Mouse (Mus musculus) midbrain, embryonic 12.5 days (tissue): Measurements from ENCODE around the gene Rffl. TPM values are rescaled to one million over a fixed set of nuclear protein-coding genes. Genes with fewer than 3 reads are reported as not detected.
A peak's percentile ranks its signal among the peaks of the same experiment; 100 is the strongest.

Experiments used
- ATAC-seq: fragments of 200-750 bp; cut with Nextera tagmentation; 2 replicates; pipeline ENCODE4 v1.8.0; 2017; ENCODE audit warnings: low read depth, moderate TSS enrichment, moderate library complexity; ENCODE audit not compliant: low FRiP score
- H3K27ac ChIP-seq: fragments of 300-500 bp; sonication (generic); replicated peaks from 2 replicates; pipeline ENCODE4 v1.5.1; 2016; ENCODE audit warnings: mild to moderate bottlenecking
- H3K27me3 ChIP-seq: fragments of 300-500 bp; sonication (generic); 2 replicates; pipeline ENCODE4 v1.6.1; 2016; ENCODE audit warnings: mild to moderate bottlenecking
- H3K36me3 ChIP-seq: fragments of 300-500 bp; sonication (generic); 2 replicates; pipeline ENCODE4 v1.6.1; 2016
- H3K4me1 ChIP-seq: fragments of 300-500 bp; sonication (generic); 2 replicates; pipeline ENCODE4 v1.6.1; 2016
- H3K4me2 ChIP-seq: fragments of 300-500 bp; sonication (generic); replicated peaks from 2 replicates; pipeline ENCODE4 v1.6.1; 2016; ENCODE audit warnings: mild to moderate bottlenecking, moderate library complexity
- H3K4me3 ChIP-seq: fragments of 300-500 bp; sonication (generic); 2 replicates; pipeline ENCODE4 v1.5.1; 2016; ENCODE audit warnings: mild to moderate bottlenecking
- H3K9ac ChIP-seq: fragments of 300-500 bp; sonication (generic); replicated peaks from 2 replicates; pipeline ENCODE4 v1.6.1; 2016; ENCODE audit warnings: mild to moderate bottlenecking, moderate library complexity
- H3K9me3 ChIP-seq: fragments of 300-500 bp; sonication (generic); 2 replicates; pipeline ENCODE4 v1.6.1; 2016; ENCODE audit warnings: mild to moderate bottlenecking
- WGBS: fragments of 180-500 bp; shearing (Covaris S2); methylation state at CpG from one replicate; pipeline ENCODE4 v1.1.7; 2016; 5-methylcytosine and 5-hydroxymethylcytosine counted together
- polyA plus RNA-seq: library from polyadenylated mRNA; unstranded; fragments of >200 nt; fragmentation: Nextera tagmentation; extraction: Ambion mirVana; gene quantifications from 2 replicates; pipeline ENCODE4 v1.2.1, GENCODE M21; 2016

Rffl gene
- 7.9 and 8.9 TPM in 2 replicates for polyA plus RNA-seq

GRCm38 (mm10) chr11:82871031-82871446 is at the start of gene Rffl:
Gene Rffl (minus strand): TSS chr11:82871210.
- no peaks in the 10 kb centered on the region for H3K36me3 ChIP-seq
- 1% methylated on average over 42 of the region's 43 CpGs for WGBS
- H3K9ac ChIP-seq = peak within 1 kb of the TSS; percentile 77
- ATAC-seq = peak; percentile 94
- H3K9me3 ChIP-seq = no peaks in the 10 kb centered on the region
- H3K27ac ChIP-seq = no peak within 1 kb of the TSS
- H3K27me3 ChIP-seq = 0 out of 2 replicates have a peak, but pooled peaks cover 3% of the 10 kb centered on the region
- peak within 1 kb of the TSS; percentile 81 for H3K4me2 ChIP-seq
- H3K4me3 ChIP-seq = peak within 1 kb of the TSS; percentile 68
- peaks cover 16% of the 10 kb centered on the region; the same call in 1 of the 2 replicates for H3K4me1 ChIP-seq

- Histone ChIP-seq H3K4me1 (no peaks in the 10 kb centered on the region), H3K9ac (no peak overlapping the region), H3K27ac (no peak overlapping the region), H3K36me3 (no peaks in the 10 kb centered on the region), H3K4me2 (no peak overlapping the region), H3K9me3 (no peaks in the 10 kb centered on the region), H3K4me3 (no peak overlapping the region), H3K27me3 (peaks cover 29% of the 10 kb centered on the region)
- ATAC-seq = no peak
- 57% methylated on average over 10 of the region's 10 CpGs for WGBS
Observed at GRCm38 (mm10) chr11:82920768-82921167, 49.8 kb upstream of the Rffl start.

- ATAC-seq = no peak
Observed at GRCm38 (mm10) chr11:82914711-82915352, 43.8 kb upstream of the Rffl start.

GRCm38 (mm10) chr11:82910679-82911389 is 39.8 kb upstream of the Rffl start:
- Histone ChIP-seq H3K9ac (no peak overlapping the region), H3K9me3 (no peaks in the 10 kb centered on the region), H3K4me3 (no peak overlapping the region), H3K27ac (no peak overlapping the region), H3K4me2 (no peak overlapping the region), H3K4me1 (peaks cover 11% of the 10 kb centered on the region), H3K36me3 (peaks cover 5% of the 10 kb centered on the region; the same call in 1 of the 2 replicates), H3K27me3 (peaks cover 39% of the 10 kb centered on the region)
- 78% methylated on average over 11 of the region's 11 CpGs for WGBS
- ATAC-seq = no peak

More at GRCm38 (mm10) chr11:82914711-82915352, 43.8 kb upstream of the Rffl start:
- no peaks in the 10 kb centered on the region for H3K36me3 ChIP-seq
- 8% methylated on average over 16 of the region's 16 CpGs for WGBS
- no peaks in the 10 kb centered on the region for H3K9me3 ChIP-seq
- peak overlapping the region; percentile 7; the same call in 1 of the 2 replicates for H3K4me3 ChIP-seq
- no peak overlapping the region for H3K27ac ChIP-seq
- H3K9ac ChIP-seq = no peak overlapping the region
- peak overlapping the region; percentile 42 for H3K4me2 ChIP-seq
- no peaks in the 10 kb centered on the region for H3K4me1 ChIP-seq
- peaks cover 41% of the 10 kb centered on the region for H3K27me3 ChIP-seq

GRCm38 (mm10) chr11:82910250-82910649 is 39.2 kb upstream of the Rffl start, which contains the start of gene Unc45b:
Gene Unc45b (plus strand): TSS chr11:82910550.
- Histone ChIP-seq H3K36me3 (peaks cover 11% of the 10 kb centered on the region; the same call in 1 of the 2 replicates), H3K4me3 (no peak within 1 kb of the TSS), H3K9ac (no peak within 1 kb of the TSS), H3K4me2 (no peak within 1 kb of the TSS), H3K27me3 (peaks cover 39% of the 10 kb centered on the region), H3K9me3 (no peaks in the 10 kb centered on the region), H3K27ac (no peak within 1 kb of the TSS), H3K4me1 (peaks cover 11% of the 10 kb centered on the region)
- ATAC-seq = no peak
- WGBS = 89% methylated on average over 4 of the region's 4 CpGs

- WGBS = 52% methylated on average over 6 of the region's 10 CpGs
Observed at GRCm38 (mm10) chr11:82908608-82908989, 37.6 kb upstream of the Rffl start.

GRCm38 (mm10) chr11:82907651-82908607 is 36.9 kb upstream of the Rffl start, which contains the start of gene Nle1:
Gene Nle1 (minus strand): TSS chr11:82908411.
- ATAC-seq = peak; percentile 83
- Histone ChIP-seq H3K27ac (no peak within 1 kb of the TSS), H3K9me3 (no peaks in the 10 kb centered on the region), H3K4me2 (peak within 1 kb of the TSS; percentile 77), H3K27me3 (peaks cover 23% of the 10 kb centered on the region), H3K4me1 (peaks cover 11% of the 10 kb centered on the region), H3K36me3 (peaks cover 34% of the 10 kb centered on the region), H3K9ac (peak within 1 kb of the TSS; percentile 69), H3K4me3 (peak within 1 kb of the TSS; percentile 82)
- WGBS = 2% methylated on average over 62 of the region's 73 CpGs

More at GRCm38 (mm10) chr11:82908608-82908989, 37.6 kb upstream of the Rffl start:
- H3K9me3 ChIP-seq = no peaks in the 10 kb centered on the region
- H3K27me3 ChIP-seq = peaks cover 30% of the 10 kb centered on the region
- 0 out of 2 replicates have a peak, but pooled peaks have one; percentile 30 for ATAC-seq
- H3K4me3 ChIP-seq = peak overlapping the region; percentile 82
- peak overlapping the region; percentile 77 for H3K4me2 ChIP-seq
- H3K36me3 ChIP-seq = peaks cover 28% of the 10 kb centered on the region
- H3K27ac ChIP-seq = no peak overlapping the region
- peaks cover 11% of the 10 kb centered on the region for H3K4me1 ChIP-seq
- H3K9ac ChIP-seq = no peak overlapping the region

GRCm38 (mm10) chr11:82905816-82906215 is 34.8 kb upstream of the Rffl start:
- no peaks in the 10 kb centered on the region for H3K9me3 ChIP-seq
- H3K4me1 ChIP-seq = peaks cover 11% of the 10 kb centered on the region
- no peak overlapping the region for H3K4me3 ChIP-seq
- 93% methylated on average over 5 of the region's 5 CpGs for WGBS
- H3K9ac ChIP-seq = no peak overlapping the region
- 0 out of 2 replicates have a peak, but pooled peaks cover 9% of the 10 kb centered on the region for H3K27me3 ChIP-seq
- H3K36me3 ChIP-seq = peaks cover 55% of the 10 kb centered on the region
- no peak for ATAC-seq
- H3K27ac ChIP-seq = no peak overlapping the region
- H3K4me2 ChIP-seq = no peak overlapping the region

GRCm38 (mm10) chr11:82904952-82905351 is 33.9 kb upstream of the Rffl start:
- H3K9ac ChIP-seq = no peak overlapping the region
- H3K27me3 ChIP-seq = 0 out of 2 replicates have a peak, but pooled peaks cover 4% of the 10 kb centered on the region
- no peak overlapping the region for H3K4me2 ChIP-seq
- ATAC-seq = no peak
- peaks cover 11% of the 10 kb centered on the region for H3K4me1 ChIP-seq
- no peak overlapping the region for H3K4me3 ChIP-seq
- no peak overlapping the region for H3K27ac ChIP-seq
- H3K9me3 ChIP-seq = no peaks in the 10 kb centered on the region
- H3K36me3 ChIP-seq = peaks cover 63% of the 10 kb centered on the region
- WGBS = 68% methylated on average over 6 of the region's 8 CpGs

GRCm38 (mm10) chr11:82901606-82902310 is 30.7 kb upstream of the Rffl start:
- Histone ChIP-seq H3K4me1 (no peaks in the 10 kb centered on the region), H3K4me2 (no peak overlapping the region), H3K36me3 (peaks cover 88% of the 10 kb centered on the region), H3K27ac (no peak overlapping the region), H3K27me3 (no peaks in the 10 kb centered on the region), H3K9me3 (no peaks in the 10 kb centered on the region), H3K9ac (no peak overlapping the region), H3K4me3 (no peak overlapping the region)
- no peak for ATAC-seq
- WGBS = 96% methylated on average over 20 of the region's 20 CpGs

GRCm38 (mm10) chr11:82899720-82900119 is 28.7 kb upstream of the Rffl start:
- no peak overlapping the region for H3K4me3 ChIP-seq
- no peaks in the 10 kb centered on the region for H3K4me1 ChIP-seq
- H3K36me3 ChIP-seq = peaks cover 72% of the 10 kb centered on the region
- no peak overlapping the region for H3K9ac ChIP-seq
- H3K27me3 ChIP-seq = no peaks in the 10 kb centered on the region
- no peak overlapping the region for H3K27ac ChIP-seq
- ATAC-seq = no peak
- no peak overlapping the region for H3K4me2 ChIP-seq
- H3K9me3 ChIP-seq = no peaks in the 10 kb centered on the region
- 93% methylated on average over 5 of the region's 5 CpGs for WGBS
